Mouse (Mus musculus) hindbrain, embryonic 11.5 days (tissue): Measurements from ENCODE around the gene Gbp10. TPM values are rescaled to one million over a fixed set of nuclear protein-coding genes. Genes with fewer than 3 reads are reported as not detected.
"Not testable (repeated sequence)": the region's sequence is repeated elsewhere in the genome, so short reads cannot be mapped to it uniquely, and the experiment has no call there.

ENCODE experiments used
- ATAC-seq: fragments of 200-750 bp; cut with Nextera tagmentation; 2 replicates; pipeline ENCODE4 v1.8.0; 2017; ENCODE audit warnings: mild to moderate bottlenecking, moderate TSS enrichment, moderate library complexity; ENCODE audit not compliant: low FRiP score
- DNase-seq: peaks from one replicate; pipeline ENCODE4 v3.0.0-alpha.2; 2015; ENCODE audit warnings: low spot score
- H3K27ac ChIP-seq: fragments of 300-500 bp; sonication (generic); 2 replicates; pipeline ENCODE4 v1.5.1; 2014; ENCODE audit warnings: mild to moderate bottlenecking, low read depth, low read length
- H3K27me3 ChIP-seq: fragments of 300-500 bp; sonication (generic); 2 replicates; pipeline ENCODE4 v1.6.1; 2014; ENCODE audit warnings: mild to moderate bottlenecking, low read length, moderate library complexity, mixed read lengths; ENCODE audit not compliant: control insufficient read depth, insufficient read depth
- H3K36me3 ChIP-seq: fragments of 300-500 bp; sonication (generic); 2 replicates; pipeline ENCODE4 v1.6.1; 2014; ENCODE audit warnings: mild to moderate bottlenecking, low read length, moderate library complexity, mixed read lengths; ENCODE audit not compliant: control insufficient read depth, insufficient read depth
- H3K4me1 ChIP-seq: fragments of 300-500 bp; sonication (generic); replicated peaks from 2 replicates; pipeline ENCODE4 v1.6.1; 2014; ENCODE audit warnings: low read length, mixed read lengths; ENCODE audit not compliant: control insufficient read depth, insufficient read depth
- H3K4me2 ChIP-seq: fragments of 300-500 bp; sonication (generic); replicated peaks from 2 replicates; pipeline ENCODE4 v1.6.1; 2014; ENCODE audit warnings: mild to moderate bottlenecking, low read depth, low read length
- H3K4me3 ChIP-seq: fragments of 300-500 bp; sonication (generic); 2 replicates; pipeline ENCODE4 v1.5.1; 2014; ENCODE audit warnings: low read depth, low read length
- H3K9ac ChIP-seq: fragments of 300-500 bp; sonication (generic); 2 replicates; pipeline ENCODE4 v1.6.1; 2014; ENCODE audit warnings: low read depth, low read length
- H3K9me3 ChIP-seq: fragments of 300-500 bp; sonication (generic); 2 replicates; pipeline ENCODE4 v1.6.1; 2016; ENCODE audit warnings: low read length; ENCODE audit not compliant: control insufficient read depth
- WGBS: fragments of 180-500 bp; shearing (Covaris S2); extraction: QIAGEN DNeasy Blood & Tissue Kit; methylation state at CpG from one replicate; pipeline ENCODE4 v1.1.7; 2014; 5-methylcytosine and 5-hydroxymethylcytosine counted together
- polyA plus RNA-seq: library from polyadenylated mRNA; unstranded; fragments of >200 nt; fragmentation: Nextera tagmentation; extraction: Ambion mirVana; gene quantifications from 2 replicates; pipeline ENCODE4 v1.2.1, GENCODE M21; 2014

The Gbp10 gene
- polyA plus RNA-seq, 1 experiment from 2014 or later, result not detected

GRCm38 (mm10) chr5:105199149-105199548, 40.2 kb downstream of the Gbp10 start:
- H3K9ac ChIP-seq, ATAC-seq, H3K27me3 ChIP-seq, H3K4me1 ChIP-seq, H3K4me3 ChIP-seq, H3K36me3 ChIP-seq, H3K27ac ChIP-seq, H3K9me3 ChIP-seq, H3K4me2 ChIP-seq, DNase-seq: not testable (repeated sequence)
- 100% methylated on average over 1 of the region's 1 CpGs for WGBS

- not testable (repeated sequence) for ATAC-seq, H3K4me3 ChIP-seq, H3K9ac ChIP-seq, H3K27ac ChIP-seq, H3K4me1 ChIP-seq, H3K36me3 ChIP-seq, H3K9me3 ChIP-seq, H3K4me2 ChIP-seq, H3K27me3 ChIP-seq, DNase-seq
Observed at GRCm38 (mm10) chr5:105197915-105198560, 41.3 kb downstream of the Gbp10 start.

DNA sequence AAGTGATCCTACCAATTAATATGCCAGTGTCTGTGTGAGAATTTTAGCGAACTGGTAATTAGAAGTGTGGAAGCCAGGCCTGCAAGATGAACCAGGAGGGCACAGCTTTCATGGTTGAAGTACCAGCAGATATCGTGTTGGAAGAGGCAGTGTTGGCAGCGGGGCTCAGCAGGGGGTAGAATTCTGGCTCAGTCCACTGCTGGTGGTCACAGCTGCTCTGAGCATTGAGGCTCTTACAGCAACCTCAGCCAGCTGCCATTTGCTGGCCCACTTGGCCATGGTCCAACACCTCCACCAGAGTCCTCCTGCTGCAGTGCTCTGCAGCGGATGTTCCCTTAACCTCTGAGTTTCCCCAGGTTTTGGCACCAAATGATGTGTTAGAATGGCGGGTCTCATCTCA, 43.0 kb downstream of the Gbp10 start:
- WGBS, result 91% methylated on average over 5 of the region's 5 CpGs
- H3K4me1 ChIP-seq, ATAC-seq: not testable (repeated sequence)

DNA sequence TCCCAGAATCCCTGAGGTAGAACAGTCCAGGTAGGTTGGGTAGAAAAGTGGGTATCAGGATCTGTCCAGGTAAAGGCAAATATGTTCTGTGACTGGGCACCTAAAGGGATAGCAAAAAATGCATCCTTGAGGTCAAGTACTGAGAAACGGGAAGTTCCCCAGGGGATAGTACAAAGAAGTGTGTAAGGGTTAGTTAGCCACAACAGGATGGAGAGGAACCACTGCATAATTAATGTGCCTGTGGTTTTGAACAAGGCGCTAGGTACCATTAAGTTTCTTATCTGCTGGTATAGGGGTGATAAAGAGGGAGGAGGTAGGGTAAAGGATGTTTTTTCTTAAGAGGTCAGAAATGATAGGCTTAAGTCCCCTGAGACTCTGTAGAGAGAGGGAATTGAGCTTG, 46.8 kb downstream of the Gbp10 start:
- not testable (repeated sequence) for H3K27ac ChIP-seq, H3K9ac ChIP-seq, H3K9me3 ChIP-seq, H3K4me2 ChIP-seq, DNase-seq, ATAC-seq, H3K4me3 ChIP-seq, H3K4me1 ChIP-seq, H3K27me3 ChIP-seq, H3K36me3 ChIP-seq
- WGBS, result 80% methylated on average over 2 of the region's 2 CpGs

More for the DNA sequence above, 43.0 kb downstream of the Gbp10 start:
- H3K9ac ChIP-seq, H3K4me2 ChIP-seq, H3K27ac ChIP-seq, DNase-seq, H3K9me3 ChIP-seq, H3K27me3 ChIP-seq, H3K4me3 ChIP-seq, H3K36me3 ChIP-seq: not testable (repeated sequence)

DNA sequence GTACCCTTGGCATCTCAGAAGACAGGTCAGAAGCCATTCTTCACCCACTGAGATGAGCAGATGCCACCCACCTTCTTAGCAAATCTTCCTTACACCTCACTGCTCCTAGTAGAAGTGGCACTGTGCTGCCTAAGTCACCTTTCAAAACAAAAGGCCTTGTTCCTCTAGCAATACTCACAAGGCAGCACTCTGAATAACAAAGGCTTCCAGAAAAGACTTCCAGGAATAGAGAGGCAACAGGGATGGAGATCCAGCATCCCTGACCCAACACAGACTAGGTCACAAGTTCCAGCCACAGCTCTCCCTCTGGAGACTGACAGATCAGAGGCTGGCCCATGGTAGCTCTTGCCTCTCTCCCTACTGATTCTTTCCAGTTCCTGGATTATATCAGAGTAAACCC, 57.9 kb downstream of the Gbp10 start:
- Histone ChIP-seq H3K4me1 (no peaks in the 10 kb centered on the region), H3K4me2 (no peak overlapping the region), H3K9ac (no peak overlapping the region), H3K4me3 (no peak overlapping the region), H3K27me3 (no peaks in the 10 kb centered on the region), H3K36me3 (no peaks in the 10 kb centered on the region), H3K9me3 (no peaks in the 10 kb centered on the region), H3K27ac (no peak overlapping the region)
- DNase-seq (no peak), ATAC-seq (no peak)

Other genes starting within 250 kb of the Gbp10 start
- gene Gbp9, start 100.0 kb downstream of the Gbp10 start, polyA plus RNA-seq, result 1.0 and 1.3 TPM in 2 replicates
- 0.25 and 0.94 TPM in 2 replicates for gene Gbp8, start 100.0 kb downstream of the Gbp10 start, polyA plus RNA-seq
- gene Gbp4, start 99.9 kb downstream of the Gbp10 start, polyA plus RNA-seq, result 0.35 and 0.39 TPM in 2 replicates
- 0.06 TPM in 1 of 2 replicates, not detected in the other for gene Gm43302, start 54.2 kb upstream of the Gbp10 start, polyA plus RNA-seq
- gene Gbp6, start 54.2 kb upstream of the Gbp10 start, polyA plus RNA-seq, result 0.63 and 0.68 TPM in 2 replicates
- 10.5 and 11.6 TPM in 2 replicates for gene Lrrc8b, start 176.2 kb upstream of the Gbp10 start, polyA plus RNA-seq